Mouse (Mus musculus) adrenal gland, postnatal 4 days (tissue): ENCODE measurements around the gene Pkn1. TPM values are rescaled to one million over a fixed set of nuclear protein-coding genes. Genes with fewer than 3 reads are reported as not detected.

Experiments
- DNase-seq, 2 experiments: peaks; one replicate each; pipeline ENCODE4 v3.0.0; 2021 to 2022; ENCODE audit warnings: low spot score in 2 of 2, mixed read lengths in 2 of 2
- total RNA-seq, 2 experiments: library from RNA; stranded (reverse); gene quantifications; 2 replicates each; pipeline ENCODE4 v1.2.3; 2021

Gene Pkn1
- total RNA-seq, 2 experiments from 2014 or later: 115 to 120 TPM

GRCm38 (mm10) chr8:83724697-83725482 is 25.9 kb upstream of the Pkn1 start:
- peak; percentile 78 to 85 for DNase-seq

DNA sequence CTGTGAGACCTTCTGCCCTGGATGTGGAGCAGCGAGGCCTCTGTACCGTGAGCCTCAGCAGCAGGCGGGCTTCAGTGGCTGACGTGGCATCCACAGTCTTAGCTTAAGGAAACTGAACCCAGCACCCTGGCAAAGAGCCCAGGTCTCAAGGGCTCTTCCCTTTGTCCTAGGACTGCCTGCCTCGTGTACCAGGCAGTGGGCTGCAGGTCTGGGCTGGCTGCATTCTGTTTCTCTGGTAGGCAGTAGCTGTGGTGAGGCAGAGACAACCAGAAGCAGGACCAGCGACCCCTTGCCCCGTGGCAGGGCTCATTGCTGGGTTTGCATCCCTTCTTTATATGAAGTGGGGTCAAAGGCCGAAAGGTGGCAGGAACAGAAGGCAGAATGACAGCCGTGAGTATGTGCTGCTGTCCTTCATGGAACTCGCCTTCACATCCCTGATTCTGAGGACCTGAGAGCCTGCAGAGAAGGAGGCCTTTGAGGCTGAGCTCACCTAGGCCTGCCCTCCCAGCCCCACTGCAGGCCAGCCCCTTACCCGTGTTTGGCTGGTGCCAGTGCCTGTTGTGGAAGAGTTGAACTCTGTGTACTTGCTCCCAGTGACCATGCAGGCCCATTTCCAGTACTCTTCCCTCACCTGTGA is 24.6 kb upstream of the Pkn1 start:
- no peak for DNase-seq

- DNase-seq: no peak
Measured at GRCm38 (mm10) chr8:83722631-83723030, 23.7 kb upstream of the Pkn1 start.

DNA sequence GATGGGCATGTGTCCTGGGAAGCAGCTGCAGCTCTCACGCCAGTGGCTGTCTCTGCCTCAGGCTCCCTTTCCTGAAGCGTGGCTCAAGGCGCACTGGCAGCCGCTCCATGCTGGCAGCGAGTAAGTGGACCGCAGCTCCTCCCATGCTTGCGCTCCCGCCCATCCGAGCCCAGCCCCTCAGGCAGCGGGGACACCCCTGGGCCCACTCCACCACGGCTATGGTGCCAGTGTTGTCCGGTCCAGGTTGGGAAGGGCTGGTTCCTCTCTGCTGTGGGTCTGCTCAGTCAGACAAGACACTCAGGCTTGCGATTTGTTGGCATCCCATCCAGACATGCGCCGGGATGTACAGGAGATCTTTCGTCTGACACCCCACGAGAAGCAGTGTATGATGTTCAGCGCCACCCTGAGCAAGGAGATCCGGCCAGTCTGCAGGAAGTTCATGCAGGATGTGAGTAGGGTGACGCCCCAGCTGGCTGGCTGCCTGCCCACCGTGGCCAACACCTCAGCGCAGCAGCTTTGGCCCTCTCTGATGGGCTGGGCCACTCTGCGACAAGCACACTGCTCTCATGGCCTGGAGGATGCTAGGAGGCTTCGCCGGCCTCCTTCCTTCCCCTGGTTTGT is 22.5 kb upstream of the Pkn1 start:
- no peak for DNase-seq

DNA sequence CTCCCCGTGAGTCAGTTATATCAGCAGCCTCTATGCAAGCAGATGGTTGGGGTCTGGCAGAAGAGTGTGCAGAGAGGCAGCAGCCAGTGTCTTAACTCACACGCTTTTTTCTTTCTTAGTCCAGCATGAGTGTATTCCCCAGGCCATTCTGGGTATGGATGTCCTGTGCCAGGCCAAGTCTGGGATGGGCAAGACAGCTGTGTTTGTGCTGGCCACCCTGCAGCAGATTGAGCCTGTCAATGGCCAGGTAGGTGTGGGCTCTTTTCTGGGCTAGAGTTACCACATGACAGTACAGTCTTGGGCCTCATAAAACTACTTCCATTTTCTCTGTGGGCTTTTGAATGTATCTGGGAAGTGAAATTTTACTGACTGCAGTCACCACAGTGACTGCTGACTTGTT is 20.7 kb upstream of the Pkn1 start:
- no peak for DNase-seq

DNA sequence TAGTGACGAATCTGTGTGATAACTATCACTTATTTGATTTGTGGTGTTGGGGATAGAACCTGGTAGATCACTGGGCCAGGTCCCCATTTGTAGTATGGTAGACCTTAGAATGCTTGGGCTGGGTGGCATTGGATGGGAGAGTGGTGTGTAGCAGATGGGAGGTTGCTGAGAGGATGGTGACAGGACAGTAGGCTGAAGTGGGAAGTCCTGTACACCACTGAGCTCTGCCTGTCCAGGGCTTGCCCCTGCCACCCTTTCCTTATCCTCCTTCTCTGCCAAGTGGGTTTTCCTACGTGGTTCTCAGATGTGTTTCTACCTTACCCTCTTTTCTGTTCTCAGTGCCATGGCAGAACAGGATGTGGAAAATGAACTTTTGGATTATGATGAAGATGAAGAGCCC is 20.1 kb upstream of the Pkn1 start:
- DNase-seq: no peak

GRCm38 (mm10) chr8:83716563-83716962 is 17.6 kb upstream of the Pkn1 start:
- DNase-seq: no peak

GRCm38 (mm10) chr8:83715771-83716170 is 16.8 kb upstream of the Pkn1 start:
- no peak for DNase-seq

DNA sequence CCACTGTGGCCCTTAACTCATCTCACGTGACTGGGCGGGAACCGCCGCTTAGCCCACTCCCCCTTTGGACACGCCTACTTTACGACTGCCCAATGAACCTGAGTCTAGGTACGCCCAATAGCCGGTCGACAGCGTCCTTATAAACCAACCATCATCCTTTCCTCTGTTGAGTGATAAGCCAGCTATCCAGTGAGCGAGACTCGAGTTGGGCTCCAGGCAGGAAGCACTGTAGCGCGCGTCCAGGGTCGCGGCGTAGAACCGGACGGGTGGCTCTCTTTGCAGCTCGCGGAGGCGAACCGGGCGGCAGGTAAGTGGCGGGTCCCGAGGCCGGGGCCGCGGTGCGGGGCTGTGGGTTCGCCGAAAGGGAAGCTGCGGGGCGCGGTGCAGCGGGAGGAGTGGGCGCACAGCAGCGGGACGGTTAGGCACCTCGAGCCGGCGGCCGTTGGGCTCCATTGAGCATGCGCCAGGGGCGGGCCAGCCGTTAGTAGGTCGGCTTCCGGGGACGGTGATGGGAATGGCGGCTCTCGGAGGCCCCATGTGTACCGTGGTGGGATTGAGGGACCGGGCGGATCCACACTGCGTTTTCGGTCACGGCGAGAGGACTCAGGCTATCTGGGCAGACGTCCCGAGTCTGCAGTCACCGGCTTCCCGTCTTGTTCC is 16.2 kb upstream of the Pkn1 start, which contains the start of gene Ddx39:
TSS of gene Ddx39 (plus strand) at position 147 of the 660 bp plus-strand sequence.
- peak; percentile 68 to 89 for DNase-seq

- DNase-seq: no peak
Measured at GRCm38 (mm10) chr8:83714676-83715030, 15.7 kb upstream of the Pkn1 start.

DNA sequence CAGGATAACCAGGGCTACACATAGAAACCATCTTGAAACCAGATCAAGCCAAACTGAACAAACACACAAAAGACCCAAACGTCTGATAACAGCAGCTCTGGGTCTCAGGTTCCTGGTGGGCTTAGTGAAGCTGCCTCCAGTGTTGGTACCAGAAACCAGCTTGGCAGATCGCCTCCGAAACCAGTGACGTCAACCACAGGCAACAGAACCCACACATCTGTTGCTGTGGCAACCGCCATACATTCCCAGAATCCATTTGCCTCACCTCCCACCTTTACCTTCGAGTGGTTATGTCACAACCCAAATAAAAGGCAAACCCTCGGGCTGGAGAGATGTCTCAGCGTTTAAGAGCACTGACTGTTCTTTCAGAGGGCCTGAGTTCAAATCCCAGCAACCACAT is 8.6 kb upstream of the Pkn1 start:
- DNase-seq: no peak

DNA sequence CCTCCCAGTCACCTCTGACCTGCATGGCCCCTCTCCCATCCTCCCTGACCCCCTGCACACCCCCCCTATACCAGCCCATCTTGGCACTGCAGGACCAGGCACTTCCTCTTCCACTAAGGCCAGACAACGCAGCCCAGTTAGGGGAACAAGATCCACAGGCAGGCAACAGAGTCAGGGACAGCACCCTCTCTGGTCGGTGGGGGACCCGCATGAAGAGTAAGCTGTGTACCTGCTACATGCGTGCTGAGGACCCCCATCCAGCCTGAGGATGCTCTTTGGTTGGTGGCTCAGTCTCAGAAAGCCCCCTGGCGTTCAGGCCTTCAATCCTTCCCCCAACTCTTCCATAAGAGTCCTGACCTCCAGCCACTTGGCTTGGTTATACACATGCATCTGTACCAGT is 7.4 kb upstream of the Pkn1 start:
- no peak for DNase-seq

DNA sequence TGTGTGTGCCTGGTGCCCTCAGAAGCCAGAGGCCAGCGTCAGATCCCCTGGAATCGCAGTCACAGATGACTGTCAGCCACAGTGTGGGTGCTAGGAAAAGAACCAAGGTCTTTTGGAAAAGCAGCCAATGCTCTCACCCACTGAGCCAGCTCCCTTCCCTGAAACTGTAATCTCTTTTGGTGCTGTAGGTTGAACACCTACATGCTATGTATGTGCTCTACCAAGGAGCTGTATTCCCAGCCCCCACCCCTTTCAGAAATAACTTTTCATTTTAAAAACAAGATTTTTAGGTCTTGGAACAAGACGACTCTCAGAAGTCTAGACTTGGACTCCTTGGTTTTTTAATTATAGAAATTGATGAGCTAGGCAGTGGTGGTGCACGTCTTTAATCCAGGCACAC is 4.4 kb upstream of the Pkn1 start:
- no peak for DNase-seq

DNA sequence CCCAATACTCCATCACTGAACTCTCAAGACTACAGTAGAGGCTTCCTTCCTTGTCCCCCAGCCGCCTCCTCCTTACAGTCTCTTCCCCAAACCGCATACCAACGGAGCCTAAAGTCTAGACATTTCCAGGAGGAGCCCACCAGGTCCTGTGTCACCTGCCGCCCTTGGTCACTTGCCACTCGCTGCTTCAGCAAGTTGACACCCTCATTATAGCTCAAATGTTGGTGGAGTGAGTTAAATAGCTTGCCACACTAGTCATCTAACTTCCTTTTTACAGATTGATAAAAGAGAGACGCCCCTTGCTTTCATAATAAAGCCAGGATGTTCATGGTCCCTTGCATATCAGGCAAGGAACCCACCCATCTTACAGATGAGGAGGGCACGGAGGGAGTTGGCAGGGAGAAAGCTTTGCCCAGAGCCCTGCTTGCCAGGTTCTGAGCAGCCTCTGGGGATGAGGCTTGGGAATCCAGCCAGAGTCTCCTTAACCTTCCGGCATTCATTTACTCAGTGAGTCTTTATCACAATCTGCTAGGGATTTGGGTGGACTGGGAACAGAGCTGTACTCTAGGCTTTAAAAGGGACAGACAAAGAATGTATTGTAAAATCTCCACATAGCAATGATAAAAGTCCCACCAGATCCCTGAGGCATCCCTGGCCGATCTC is 1.6 kb upstream of the Pkn1 start:
- DNase-seq: no peak

DNA sequence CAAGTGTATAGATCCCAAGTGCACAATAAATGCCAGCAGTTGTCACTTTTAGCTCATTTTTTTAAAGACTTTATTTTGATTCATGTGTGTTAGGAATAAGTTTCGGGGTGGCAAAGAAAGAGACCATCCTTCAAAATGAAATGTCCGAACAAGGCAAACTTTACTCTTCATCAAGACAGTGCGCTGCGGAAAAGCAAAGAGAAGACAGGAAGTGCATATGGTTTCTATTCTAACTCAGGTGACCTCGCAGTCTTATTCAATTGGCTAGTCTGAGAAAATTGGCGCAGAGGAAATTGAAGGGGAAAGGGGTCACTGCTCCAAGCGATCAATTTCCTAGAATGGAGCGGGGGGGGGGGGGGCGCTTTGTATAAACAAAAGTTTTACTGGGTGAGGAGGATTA is 587 bp upstream of the Pkn1 start:
- no peak for DNase-seq

DNA sequence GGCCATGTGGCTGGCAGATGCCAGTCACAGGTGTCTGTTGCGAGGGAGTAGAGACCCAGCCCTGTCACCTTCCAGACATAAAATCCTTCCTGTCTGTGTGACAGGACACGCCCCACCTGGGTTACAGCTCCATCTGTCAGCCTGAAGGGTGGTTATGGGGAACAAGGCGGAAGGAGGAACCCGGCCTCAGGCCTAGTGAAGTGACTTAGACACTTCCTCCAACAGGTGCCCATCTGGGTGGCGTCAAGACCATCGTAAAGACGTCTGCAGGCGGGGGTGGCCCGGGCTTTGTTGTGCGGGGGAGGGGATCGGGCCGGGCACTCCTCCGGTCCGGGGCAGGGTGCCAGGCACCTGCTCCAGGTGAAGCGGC is 703 bp downstream of the Pkn1 start:
- DNase-seq: no peak

- DNase-seq: peak in 1 of 2 experiments; percentile 62
Measured at GRCm38 (mm10) chr8:83697374-83698220, 1.4 kb downstream of the Pkn1 start.

DNA sequence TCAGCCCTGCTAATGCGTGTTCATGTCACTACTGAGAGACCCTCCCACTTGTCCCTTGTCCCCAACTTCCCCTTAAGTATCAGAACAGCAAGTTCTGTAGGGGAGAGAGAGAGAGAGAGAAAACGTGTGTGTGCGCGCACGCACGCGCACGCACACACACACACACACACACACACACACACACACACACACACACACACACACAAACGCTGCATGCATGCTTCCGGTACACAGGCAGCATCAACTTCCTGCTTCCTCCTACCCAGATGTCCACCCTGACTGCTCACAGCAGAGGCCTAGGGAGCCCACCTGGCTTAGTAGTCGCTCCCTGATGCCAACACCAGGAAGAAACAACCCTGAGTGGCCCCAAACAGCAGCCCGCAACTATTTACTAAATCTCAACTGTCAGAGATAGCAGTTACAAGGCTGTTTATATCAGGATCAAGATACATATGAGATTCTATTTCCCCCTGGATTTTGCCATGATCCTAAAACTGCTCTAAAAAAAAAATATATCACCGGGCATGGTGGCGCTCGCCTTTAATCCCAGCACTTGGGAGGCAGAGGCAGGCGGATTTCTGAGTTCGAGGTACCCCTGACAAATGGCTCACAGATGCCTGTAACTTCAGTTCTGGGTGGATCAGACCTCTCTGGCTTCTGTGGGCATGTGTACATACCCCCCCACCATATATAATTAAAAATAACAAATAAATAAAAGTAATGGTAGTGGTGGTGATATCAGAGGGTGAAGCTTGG is 3.5 kb downstream of the Pkn1 start:
- no peak for DNase-seq

DNA sequence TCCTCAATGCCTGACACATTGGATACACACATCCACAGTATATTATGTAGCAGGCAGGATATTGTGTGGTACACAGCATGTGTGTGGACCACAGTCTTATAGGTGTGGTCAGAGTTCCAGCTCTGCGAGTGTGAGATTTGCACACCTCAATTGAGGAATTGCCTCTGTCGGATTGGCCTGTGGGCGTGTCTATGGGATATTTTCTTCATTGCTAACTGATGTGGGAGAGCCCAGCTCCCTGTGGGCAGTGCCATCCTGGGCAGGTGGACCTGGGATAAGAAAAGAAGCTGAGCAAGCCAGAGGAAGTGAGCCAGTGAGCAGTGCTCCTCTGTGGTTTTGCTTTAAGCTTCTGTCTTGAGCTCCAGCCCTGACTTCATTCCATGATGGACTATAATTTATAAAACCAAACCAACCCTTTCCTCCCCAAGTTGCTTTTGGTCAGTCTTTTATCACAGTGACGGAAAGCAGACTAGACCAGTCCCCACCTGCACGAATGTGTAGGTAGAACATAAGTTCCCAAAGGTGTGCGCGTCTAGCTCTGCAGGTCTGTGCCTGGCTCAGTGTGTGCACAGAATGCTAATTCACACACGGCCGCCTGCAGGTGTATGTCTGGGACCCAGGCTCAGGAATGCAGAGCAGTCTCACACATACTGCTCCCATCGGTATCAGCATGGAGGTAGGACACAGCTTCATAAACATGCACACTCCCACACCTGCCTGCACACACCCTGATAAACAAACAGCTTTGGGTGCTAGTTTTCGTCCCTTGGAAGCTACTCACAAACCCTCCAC is 4.4 kb downstream of the Pkn1 start:
- no peak for DNase-seq
